Mouse (Mus musculus) liver, adult 2 months (tissue): Measurements from ENCODE around the gene Ermp1.

Experiments
- CTCF ChIP-seq: fragments of 200-500 bp; IDR thresholded peaks from 2 replicates; pipeline ENCODE4 v1.5.1; 2011; ENCODE audit warnings: low read depth, low read length, control low read depth
- POLR2A ChIP-seq: fragments of 200-500 bp; IDR thresholded peaks from 2 replicates; pipeline ENCODE4 v1.6.1; 2011; ENCODE audit warnings: low read length, control low read depth; ENCODE audit not compliant: insufficient read depth; ENCODE audit errors: extremely low read depth

GRCm38 (mm10) chr19:29683844-29684540 is 35.8 kb upstream of the Ermp1 start:
- TF ChIP-seq POLR2A (no peak), CTCF (peak; percentile 86)
